Mouse (Mus musculus) liver, adult (tissue): Measurements from ENCODE around the gene Aktip.

Experiments used
- GATA4 ChIP-seq: IDR thresholded peaks from 2 replicates; pipeline ENCODE4 v1.6.1; 2014; ENCODE audit warnings: mild to moderate bottlenecking, low read length; ENCODE audit not compliant: insufficient replicate concordance

The Aktip gene

DNA sequence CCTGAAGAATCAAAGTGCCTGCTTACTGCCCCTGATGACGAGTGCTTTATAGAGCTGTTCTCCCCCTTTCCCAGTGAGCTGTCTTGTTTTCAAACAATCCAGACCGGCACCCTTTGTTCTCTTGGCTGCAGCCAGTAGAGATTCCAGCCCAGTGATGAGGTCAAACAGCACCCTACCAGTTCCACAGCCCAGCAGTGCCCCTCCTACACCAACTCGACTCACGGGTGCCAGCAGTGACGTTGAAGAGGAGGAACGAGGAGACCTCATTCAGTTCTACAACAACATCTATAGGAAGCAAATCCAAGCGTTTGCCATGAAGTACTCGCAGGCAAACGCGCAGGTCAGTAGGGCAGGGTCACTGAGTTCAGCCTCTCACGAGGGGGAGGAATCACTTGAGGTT, 84.9 kb downstream of the Aktip start:
- no peak for TF ChIP-seq GATA4

DNA sequence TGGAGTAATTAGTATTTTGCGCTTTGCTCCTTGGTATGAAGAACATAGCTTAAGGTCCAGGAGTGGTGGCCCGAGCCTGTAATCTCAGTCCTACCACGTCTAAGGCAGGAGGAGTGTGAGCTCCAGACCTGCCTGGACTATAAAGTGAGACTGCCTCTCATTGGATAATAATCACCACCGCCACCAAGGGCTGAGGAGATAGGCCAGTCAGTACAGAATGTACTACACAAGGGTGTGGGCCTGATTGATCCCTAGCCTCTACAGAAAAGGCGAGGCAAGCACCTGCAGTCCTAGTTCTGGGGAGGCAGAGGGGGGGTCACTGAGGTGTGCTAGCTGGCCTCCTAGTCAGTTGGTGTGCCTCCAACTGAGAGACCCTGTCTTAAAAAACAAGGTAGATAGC, 85.3 kb downstream of the Aktip start:
- TF ChIP-seq GATA4 = no peak

DNA sequence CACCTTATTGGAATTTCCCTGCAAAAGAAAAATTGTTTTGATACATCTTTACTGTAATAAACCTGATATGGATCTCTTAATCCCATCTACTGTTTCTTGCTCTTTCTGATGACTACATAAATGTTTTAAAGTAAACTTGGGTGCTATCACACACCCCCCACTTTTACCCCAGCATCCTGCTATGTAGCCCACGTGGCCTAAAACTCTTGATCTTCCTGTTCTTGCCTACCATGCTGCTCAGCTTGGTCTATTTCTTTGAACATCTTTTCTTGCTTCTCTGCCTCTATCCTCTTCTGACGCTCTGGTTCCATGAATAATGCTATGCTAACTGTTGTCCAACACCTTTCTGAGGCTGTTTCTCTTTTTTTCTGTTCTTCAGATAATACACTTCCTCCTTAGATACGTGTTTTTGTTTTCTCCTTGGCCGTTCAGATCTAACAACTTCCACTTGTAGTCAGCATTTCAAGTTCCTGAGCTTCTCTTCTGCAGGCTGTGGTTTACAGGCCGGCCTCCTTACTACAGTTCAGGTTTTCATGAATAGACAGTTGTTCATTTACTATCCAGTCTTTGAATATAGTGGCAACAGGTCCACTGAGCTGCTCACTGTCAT, 87.8 kb downstream of the Aktip start:
- no peak for TF ChIP-seq GATA4

DNA sequence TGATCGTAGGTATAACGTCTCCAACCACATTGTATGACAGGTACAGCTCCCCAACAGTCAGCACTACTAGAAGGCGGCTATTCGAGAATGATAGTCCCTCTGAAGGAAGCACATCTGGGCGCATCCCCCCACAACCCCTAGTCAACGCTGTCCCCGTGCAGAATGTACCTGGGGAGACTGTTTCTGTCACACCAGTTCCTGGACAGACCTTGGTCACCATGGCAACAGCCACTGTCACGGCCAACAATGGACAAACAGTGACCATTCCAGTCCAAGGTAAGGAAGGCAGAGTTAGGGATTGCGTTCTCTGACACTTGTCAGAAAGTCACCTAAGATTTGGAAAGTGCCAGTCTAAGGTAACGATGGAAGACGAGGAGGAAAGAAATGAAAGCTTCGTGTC, 93.5 kb downstream of the Aktip start:
- no peak for TF ChIP-seq GATA4

DNA sequence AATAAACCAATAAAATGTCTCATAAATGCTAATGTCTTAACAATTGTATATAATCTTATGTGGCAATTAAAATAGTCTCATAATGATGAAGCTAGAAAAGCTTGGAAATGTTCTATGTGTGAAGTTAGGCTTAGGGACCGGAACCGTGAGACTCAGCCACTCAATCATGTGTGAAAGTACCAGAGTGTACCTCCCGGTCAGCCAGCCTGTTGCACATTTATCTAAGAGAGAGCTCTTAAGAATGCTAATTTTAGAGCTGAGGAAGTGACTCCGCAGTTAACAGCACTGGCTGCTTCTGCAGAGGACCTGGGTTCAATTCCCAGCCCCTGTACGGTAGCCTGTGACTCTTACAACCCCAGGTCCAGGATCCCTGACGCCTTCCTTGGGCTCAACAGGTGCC, 101.7 kb downstream of the Aktip start:
- no peak for TF ChIP-seq GATA4

DNA sequence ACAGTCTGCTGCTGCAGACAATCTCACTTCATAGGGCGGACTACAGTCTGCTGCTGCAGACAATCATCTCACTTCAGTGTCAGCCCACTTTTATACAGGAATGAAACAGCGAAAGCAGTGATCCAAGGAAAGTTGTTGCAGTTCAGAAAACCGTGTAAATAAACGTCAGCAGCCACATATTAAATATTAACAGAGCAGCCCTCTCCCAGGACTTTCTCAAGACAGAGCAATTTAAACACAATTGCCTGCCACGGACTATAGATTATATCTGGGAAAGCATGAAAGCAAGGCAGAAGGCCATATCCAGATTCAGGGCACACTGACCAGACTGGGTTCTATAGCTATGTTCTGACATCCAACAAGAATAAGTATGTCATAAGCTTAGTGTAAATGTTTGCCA, 105.6 kb downstream of the Aktip start:
- no peak for TF ChIP-seq GATA4

DNA sequence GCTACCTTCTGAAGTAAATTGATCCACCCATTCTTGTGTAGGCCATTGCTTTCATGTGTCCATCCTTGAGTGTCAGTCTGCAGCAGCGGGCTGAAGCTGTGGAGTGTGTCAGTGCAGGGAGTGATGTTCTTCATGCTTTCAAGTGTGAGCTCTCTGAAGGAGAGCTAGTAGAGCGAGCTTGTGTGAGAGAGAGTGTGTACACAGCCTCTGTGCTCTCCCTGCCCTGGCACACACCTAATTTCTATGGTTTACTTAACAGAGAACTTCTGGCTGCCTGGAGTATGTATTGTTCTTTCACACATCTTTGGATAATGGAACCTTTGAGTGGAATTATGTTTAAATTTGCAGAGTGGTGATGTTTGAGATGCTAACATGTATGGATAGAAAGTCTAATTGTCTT, 110.2 kb downstream of the Aktip start:
- TF ChIP-seq GATA4 = no peak

DNA sequence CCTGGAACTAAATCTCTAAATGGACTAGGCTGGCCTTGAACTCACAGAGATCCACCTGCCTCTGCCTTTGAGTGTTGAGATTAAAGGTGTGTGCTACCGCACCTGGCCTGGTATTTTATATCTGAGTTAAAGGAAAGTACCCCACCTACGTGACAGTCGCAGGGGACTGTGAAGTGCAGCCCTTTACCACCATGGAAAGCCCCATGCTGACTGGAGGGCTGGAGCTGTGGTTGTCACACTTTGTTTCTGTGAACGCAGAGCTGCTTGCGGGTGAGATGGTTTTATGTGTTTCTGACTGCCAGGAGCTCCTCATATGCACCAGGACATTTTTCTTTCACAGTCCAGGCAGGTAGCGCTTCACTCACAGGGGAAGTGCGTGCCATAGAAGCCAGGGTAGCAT, 111.3 kb downstream of the Aktip start:
- no peak for TF ChIP-seq GATA4

DNA sequence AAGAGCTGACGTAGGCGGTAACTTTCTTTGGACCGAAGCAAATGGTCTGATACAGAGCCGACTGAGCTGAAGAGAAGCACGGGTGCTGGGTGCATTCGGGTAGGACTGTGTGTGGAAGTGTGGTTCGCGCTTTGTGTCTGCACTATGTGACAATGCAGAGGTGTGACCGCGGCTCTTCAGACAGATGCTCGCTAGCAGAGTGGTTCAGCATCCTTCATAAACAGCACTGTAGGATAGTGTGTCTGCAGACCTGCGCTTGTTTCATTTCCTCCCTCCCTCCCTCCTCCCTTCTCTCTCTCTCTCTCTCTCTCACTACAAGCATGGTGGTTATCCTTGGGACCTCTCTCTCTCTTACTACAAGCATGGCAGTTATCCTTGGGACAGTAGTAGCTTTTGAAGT, 117.3 kb downstream of the Aktip start:
- TF ChIP-seq GATA4 = no peak

DNA sequence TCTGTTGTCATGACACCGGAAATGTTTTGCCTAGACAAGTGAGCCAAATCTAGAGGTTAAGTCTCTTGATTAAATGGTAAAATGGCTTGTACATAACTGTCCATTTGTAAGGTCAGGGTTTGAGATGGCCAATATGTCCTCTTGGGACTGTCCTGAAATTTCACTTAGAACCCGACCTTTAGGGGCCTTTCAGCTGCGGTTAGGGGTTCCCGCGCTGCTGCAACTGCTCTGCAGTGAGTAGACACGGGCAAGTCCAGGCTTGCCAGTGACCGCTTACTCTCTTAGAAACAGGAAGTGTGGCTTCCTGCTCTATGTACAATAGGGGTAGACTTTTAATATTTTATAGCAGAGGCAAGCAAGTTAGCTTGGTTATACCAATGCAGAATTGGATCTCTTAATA, 117.9 kb downstream of the Aktip start:
- no peak for TF ChIP-seq GATA4

DNA sequence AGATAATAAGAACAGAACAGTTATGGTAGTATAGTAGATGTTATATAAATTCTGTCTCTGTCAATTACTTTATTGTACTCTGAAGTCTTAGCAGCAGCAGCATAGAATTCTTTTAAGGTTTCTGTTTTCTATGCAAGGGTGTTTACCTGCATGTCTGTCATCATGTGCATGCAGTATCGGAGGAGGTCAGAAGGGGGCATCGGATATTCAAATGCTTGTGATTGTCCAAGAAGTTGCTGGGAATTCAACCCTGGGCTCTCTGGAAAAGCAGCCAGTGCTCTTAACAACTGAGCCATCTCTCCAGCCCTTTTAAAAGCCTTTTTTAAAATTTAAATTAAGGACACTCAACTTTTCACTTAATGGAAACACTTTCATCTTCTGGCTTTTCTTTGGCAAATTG, 120.1 kb downstream of the Aktip start:
- no peak for TF ChIP-seq GATA4

DNA sequence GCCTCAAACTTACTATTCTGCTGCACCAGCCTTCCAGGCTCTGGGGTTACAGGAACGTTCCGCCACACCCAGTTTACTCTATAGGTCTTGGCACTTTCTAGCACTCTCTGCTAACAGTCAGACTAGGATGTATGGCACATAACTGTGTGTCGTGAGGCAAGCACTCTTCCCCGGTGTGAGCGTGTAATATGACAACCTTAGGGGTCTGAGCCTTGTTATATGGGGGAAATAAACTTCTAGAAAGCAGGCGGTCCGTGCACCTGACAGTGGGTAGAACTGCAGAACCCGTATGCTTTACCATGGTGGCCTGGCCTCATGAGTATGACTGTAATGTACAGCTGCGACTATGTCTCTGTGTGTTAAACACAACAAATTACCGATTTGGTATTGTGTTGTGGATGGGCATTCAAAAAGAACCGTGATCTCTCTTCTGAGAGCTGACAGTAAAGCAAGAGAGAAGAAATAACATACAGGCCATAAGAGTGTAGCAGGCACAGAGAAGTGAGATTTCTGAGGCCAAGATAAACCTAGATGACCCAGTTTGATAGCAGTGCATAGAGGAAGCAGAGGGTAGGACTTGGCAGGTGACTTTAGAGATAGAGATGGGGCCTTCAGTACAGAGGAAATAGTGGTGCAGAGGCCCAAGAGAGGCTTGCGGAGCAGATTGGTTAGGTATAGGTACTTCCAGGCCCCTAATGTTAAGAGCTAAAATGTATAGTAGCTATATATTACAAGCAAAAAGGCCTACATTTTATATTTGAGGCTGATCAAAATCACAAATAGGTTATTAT, 122.5 kb downstream of the Aktip start:
- TF ChIP-seq GATA4 = no peak

DNA sequence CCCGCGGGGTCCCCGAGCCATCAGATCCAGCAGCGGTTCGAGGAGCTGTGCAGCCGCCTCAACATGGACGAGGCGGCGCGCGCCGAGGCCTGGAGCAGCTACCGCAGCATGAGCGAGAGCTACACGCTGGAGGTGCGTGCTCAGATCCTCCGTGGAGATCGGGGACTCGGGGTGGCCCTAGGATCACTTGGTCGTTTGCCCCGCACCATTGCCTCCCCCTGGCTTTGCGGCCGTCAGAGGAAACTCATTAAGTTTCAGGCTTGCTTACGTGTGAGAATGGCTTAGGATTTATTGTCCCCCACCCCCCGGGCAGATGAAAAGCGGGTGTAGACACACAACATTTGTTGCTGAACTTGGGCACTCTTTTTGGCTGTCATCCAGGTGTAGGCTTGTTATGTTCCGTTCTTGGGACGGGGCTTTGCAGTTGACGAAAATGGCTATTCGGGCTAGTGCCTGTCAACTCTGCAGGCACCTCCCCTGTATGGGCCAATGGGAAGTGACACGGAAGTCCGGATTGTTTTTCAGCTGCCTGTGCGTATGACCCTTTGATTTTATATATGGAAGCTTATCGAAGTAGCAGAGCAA, 129.4 kb downstream of the Aktip start:
- TF ChIP-seq GATA4 = no peak

DNA sequence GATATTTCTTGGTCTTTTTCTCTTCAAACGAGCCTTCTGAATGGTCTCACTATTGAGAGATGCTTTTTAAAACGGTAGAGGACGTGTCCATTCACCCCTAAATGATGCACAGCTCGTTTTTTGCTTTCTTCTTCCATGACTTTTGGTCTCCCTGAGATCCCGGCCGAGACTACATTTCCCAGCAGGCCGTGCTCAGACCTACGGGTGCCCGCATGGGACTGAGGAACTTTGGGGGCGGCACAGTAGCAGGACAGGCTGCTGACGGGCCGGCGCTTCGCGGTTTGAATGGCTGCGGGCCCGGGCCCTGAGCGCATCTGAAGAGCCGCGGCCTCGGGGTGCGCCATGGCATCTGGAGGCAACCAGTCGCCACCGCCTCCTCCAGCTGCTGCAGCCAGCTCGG, 129.9 kb downstream of the Aktip start, which contains the start of gene Rbl2:
Rbl2 (plus strand) TSS at position 224 of the 400 bp plus-strand sequence.
- no peak for TF ChIP-seq GATA4

DNA sequence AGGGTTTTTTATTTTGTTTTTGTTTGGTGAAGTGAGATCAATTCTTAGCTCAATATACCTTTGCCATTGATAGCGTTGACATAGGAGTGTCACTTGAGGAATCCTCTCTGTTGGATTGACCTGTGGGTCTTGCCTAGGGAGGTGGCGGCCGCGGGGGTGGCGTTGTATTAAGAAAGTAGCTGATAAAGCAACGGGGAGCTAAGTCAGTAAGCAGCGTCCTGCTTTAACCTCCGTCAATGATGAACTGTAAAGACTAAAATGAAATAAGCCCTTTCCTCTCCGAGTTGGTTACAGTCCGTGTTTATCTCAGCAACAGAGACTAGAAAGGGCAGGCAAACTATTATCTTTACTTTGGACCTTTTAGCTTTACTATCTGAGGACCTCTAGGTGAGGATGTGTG, 130.4 kb downstream of the Aktip start:
- no peak for TF ChIP-seq GATA4

DNA sequence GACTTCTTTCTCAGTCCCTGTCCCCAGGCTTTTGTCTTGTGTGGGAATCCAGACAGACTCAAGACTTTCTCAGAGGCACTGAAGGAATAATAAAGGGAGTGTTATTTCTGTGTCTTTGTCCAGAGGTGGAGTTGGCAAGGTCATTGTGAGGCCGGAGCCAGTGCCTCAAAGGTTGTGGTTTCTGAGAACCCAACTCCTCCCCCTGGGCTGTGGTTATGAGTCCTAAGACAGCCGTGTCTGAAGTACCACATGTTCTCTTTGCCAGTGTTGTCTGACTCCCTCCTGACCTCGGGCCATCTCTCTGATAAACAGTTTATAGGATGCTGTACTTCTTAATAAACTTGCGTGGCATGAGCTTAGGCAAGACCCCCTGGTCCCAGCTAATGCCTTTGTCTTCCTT, 134.6 kb downstream of the Aktip start:
- TF ChIP-seq GATA4 = no peak
